Mouse (Mus musculus) E14TG2a.4 (cell line): Measurements from ENCODE around the gene Adamts9.
A peak's percentile ranks its signal among the peaks of the same experiment; 100 is the strongest.

ENCODE experiments used
- H3K27me3 ChIP-seq: 2 replicates; pipeline ENCODE4 v1.6.1; 2014; ENCODE audit warnings: low read length, control low read depth; ENCODE audit not compliant: insufficient read depth
- H3K36me3 ChIP-seq: 2 replicates; pipeline ENCODE4 v1.6.1; 2014; ENCODE audit warnings: low read length, control low read depth; ENCODE audit not compliant: insufficient read depth
- H3K4me1 ChIP-seq: replicated peaks from 2 replicates; pipeline ENCODE4 v1.6.1; 2014; ENCODE audit warnings: low read depth, low read length, control low read depth
- H3K4me3 ChIP-seq: replicated peaks from 2 replicates; pipeline ENCODE4 v1.5.1; 2014; ENCODE audit warnings: mild to moderate bottlenecking, low read length
- H3K9me3 ChIP-seq: 2 replicates; pipeline ENCODE4 v1.6.1; 2014; ENCODE audit warnings: low read length, control low read depth
- CTCF ChIP-seq: conservative IDR thresholded peaks from 2 replicates; pipeline ENCODE4 v1.5.1; 2014; ENCODE audit warnings: low read length
- NANOG ChIP-seq: IDR thresholded peaks from 2 replicates; pipeline ENCODE4 v1.6.1; 2014; ENCODE audit warnings: borderline replicate concordance, low read length, mixed read lengths
- POU5F1 ChIP-seq: IDR thresholded peaks from 2 replicates; pipeline ENCODE4 v1.6.1; 2014; ENCODE audit warnings: low read length, borderline replicate concordance

The Adamts9 gene

DNA sequence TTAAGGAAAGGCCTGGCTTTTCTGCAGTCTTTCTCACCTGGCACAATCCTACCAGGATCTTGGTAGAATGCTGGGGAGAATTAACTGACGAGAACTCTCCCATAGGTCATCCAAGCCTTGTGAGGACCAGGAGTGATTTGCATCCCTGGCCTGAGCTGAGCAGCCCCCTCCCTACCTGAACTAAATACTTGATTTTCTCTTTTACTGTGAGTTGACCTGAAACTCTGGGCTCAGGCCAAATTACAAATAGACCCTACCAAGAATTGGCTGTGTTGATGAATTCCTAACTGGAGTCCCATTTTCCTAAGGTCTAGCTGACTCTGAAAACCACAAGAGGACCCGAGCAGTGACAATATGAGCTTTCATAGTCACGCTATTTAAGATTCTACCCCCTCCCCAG, 25.4 kb upstream of the Adamts9 start:
- Histone ChIP-seq H3K36me3 (no peaks in the 10 kb centered on the region), H3K4me1 (no peaks in the 10 kb centered on the region), H3K27me3 (no peaks in the 10 kb centered on the region), H3K4me3 (no peak overlapping the region), H3K9me3 (no peaks in the 10 kb centered on the region)
- TF ChIP-seq CTCF (no peak), POU5F1 (no peak), NANOG (no peak)

DNA sequence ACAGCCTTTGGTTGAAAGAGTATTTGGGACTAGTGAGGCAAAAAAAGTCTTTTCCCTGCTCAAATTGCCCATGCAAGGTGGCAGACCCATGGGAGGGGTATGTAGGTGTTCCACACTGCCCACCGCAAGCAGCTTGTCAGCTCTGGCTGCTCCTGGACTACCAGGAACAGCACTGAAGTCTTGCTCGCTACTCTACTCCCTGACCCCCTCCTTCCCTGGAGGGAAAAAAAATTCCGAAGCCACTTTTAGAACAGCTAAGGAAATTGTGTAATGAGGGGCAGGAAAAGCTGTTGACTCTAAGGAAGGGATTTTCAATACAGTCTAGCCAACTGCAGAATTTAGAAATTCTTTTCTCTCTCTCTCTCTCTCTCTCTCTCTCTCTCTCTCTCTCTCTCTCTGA, 24.9 kb upstream of the Adamts9 start:
- Histone ChIP-seq H3K9me3 (no peaks in the 10 kb centered on the region), H3K27me3 (no peaks in the 10 kb centered on the region), H3K36me3 (no peaks in the 10 kb centered on the region), H3K4me3 (no peak overlapping the region), H3K4me1 (no peaks in the 10 kb centered on the region)
- no peak for TF ChIP-seq NANOG
- TF ChIP-seq CTCF: no peak
- TF ChIP-seq POU5F1: no peak

DNA sequence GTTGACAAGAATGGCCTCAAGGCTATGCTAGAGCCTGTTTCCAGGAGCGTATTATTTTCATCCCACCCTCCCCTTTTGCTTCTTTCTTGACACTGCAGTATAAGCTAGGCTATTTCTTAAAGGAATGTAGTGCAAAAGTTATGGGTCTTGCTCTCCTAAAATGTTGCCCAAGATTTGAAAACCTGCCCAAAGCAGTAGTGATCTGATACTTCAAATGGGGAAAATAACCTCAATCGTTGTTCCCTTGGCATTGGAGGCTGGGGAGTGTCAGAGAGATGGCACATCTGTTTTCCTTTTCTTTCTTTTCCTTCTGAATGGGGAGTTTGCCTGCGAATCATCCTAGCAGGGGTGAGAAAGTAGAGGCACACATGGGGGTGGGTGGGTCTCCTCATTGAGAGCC, 19.7 kb upstream of the Adamts9 start:
- no peak overlapping the region for H3K4me3 ChIP-seq
- no peak for TF ChIP-seq CTCF
- TF ChIP-seq NANOG: no peak
- no peak for TF ChIP-seq POU5F1
- no peaks in the 10 kb centered on the region for H3K9me3 ChIP-seq
- H3K36me3 ChIP-seq: no peaks in the 10 kb centered on the region
- no peaks in the 10 kb centered on the region for H3K27me3 ChIP-seq
- H3K4me1 ChIP-seq: no peaks in the 10 kb centered on the region

DNA sequence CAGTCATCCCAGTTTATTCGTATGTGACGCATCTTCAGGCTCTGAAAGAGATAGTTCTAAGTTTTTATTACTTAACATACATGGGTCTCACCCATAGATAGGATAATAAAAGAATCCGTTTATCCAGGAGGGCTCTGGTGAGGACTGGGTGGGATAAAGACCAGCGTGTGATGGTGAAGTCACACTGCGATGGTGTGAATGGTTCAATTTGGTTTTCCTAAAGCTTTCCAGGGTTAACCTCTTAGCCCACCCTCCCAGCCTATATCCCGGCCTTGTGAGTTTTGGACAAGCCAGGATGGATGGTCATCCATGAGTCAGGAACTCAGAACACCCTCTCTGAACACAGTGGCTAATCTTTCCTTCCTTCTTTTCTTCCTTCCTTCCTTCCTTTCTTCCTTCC, 17.7 kb upstream of the Adamts9 start:
- TF ChIP-seq POU5F1 (no peak), CTCF (no peak), NANOG (no peak)
- no peaks in the 10 kb centered on the region for H3K9me3 ChIP-seq
- no peaks in the 10 kb centered on the region for H3K4me1 ChIP-seq
- no peaks in the 10 kb centered on the region for H3K27me3 ChIP-seq
- H3K4me3 ChIP-seq: no peak overlapping the region
- H3K36me3 ChIP-seq: no peaks in the 10 kb centered on the region

DNA sequence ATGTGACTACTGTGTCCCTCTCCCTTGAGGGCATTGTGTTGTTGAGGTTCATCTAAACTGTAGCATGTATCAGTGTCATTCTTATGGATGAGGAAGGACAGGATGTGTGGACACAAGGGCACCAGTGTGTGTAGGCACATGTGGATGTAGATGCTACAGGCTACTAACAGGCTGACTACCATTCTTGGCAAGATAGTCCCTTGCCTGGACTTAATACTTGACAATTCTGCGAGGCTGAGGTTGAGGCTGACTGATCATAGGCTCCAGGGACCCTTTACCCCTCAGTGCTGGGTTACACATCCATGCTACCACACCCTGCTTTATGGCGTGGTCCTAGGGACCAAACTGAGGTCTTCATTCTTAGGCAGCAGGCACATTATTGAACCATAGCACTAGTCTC, 16.1 kb upstream of the Adamts9 start:
- no peaks in the 10 kb centered on the region for H3K9me3 ChIP-seq
- no peaks in the 10 kb centered on the region for H3K36me3 ChIP-seq
- H3K27me3 ChIP-seq: no peaks in the 10 kb centered on the region
- H3K4me3 ChIP-seq: no peak overlapping the region
- TF ChIP-seq POU5F1: no peak
- no peak for TF ChIP-seq NANOG
- TF ChIP-seq CTCF: no peak
- no peaks in the 10 kb centered on the region for H3K4me1 ChIP-seq

DNA sequence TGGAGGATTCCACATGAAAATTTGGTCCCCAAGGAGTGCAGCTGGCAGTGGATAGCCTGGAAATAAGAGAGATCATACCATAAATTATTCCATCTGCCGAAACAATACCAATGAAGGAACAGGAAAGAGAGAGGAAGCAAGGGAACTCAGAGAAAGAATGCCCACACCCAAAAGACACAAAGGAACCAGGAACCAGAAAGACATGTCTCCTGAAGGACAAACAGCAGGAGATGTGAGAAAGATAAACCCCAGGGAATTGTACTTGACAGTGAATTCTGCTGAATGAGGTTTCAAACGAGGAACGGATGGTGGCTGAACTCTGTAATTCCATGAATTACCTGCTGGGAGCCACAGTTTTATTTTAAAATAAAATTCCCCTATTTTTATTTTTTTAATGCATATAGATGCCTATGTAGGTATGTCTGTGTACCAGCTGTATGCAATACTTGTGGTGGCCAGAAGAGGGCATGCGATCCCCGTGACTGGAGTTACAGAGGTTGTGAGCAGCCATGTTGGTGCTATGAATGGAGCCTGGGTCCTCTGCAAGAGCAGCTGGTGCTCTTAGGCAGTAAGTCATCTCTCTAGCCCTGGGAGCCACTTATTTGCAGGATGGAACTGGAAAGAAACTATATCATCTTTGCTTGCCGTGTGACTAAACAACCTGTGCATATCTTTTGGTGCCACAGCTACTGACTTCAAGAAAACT, 4.2 kb upstream of the Adamts9 start:
- H3K36me3 ChIP-seq: no peaks in the 10 kb centered on the region
- peaks cover 11% of the 10 kb centered on the region for H3K9me3 ChIP-seq
- H3K4me1 ChIP-seq: peaks cover 24% of the 10 kb centered on the region
- peak; percentile 57; the same call in 1 of the 2 replicates for TF ChIP-seq NANOG
- TF ChIP-seq POU5F1: no peak
- TF ChIP-seq CTCF: peak; percentile 65
- H3K4me3 ChIP-seq: no peak overlapping the region
- peaks cover 23% of the 10 kb centered on the region for H3K27me3 ChIP-seq

DNA sequence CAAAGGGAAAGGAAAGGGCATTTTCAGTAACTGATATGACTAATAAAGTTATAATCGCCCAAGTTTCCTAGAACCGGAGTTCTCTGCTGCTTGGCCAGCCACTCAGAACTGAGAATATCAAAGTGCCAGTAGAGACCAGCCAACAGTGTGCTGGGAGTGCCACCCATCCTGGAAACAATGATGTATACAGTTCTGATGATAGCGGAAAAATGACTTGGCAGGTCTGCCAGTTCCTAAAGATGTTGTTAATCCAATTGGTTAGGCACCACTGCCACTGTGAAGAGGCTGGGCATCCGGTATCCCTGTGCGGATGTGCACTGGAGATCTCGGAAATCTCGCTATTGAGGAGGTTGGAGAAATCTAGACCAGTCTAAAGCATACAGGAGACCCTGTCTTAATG, 1.4 kb upstream of the Adamts9 start:
- peaks cover 45% of the 10 kb centered on the region for H3K27me3 ChIP-seq
- H3K9me3 ChIP-seq: peaks cover 9% of the 10 kb centered on the region
- TF ChIP-seq NANOG (no peak), CTCF (no peak), POU5F1 (no peak)

DNA sequence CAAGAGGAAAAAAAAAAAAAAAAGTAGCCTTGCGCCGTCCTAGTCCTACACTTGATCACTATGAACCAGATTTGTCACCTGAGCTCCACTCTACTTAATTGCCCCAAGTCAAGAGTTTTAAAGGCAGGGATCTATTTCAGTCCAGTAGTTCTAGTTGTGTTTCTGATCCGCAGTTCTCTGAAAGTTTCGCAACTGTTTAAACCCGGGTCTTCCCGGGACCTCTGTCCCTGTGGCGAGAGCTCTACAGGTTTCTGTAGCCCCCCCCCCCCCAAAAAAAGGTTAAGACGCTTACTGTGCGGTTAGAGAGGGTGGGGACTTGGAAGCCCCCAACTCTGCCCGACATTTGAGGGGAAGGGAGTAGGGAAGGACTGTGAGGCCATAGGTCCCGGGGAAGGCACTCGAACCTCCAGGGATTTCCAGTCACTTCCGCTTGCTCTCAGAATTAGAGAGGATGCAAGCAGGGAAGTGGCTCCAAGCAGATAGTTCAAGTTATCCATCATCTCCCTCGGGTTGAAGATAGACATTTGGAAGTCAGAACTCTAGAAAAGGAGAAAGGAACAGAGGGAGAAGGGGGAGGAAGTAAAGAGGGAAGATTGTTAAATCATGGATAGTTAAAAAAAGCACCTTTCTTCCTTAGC, 875 bp upstream of the Adamts9 start:
- Histone ChIP-seq H3K27me3 (peaks cover 46% of the 10 kb centered on the region), H3K4me3 (peak overlapping the region; percentile 84), H3K4me1 (peaks cover 52% of the 10 kb centered on the region), H3K9me3 (peaks cover 6% of the 10 kb centered on the region), H3K36me3 (no peaks in the 10 kb centered on the region)
- TF ChIP-seq POU5F1 (no peak), NANOG (no peak), CTCF (no peak)

More for the DNA sequence above, 1.4 kb upstream of the Adamts9 start:
- peaks cover 50% of the 10 kb centered on the region for H3K4me1 ChIP-seq
- no peaks in the 10 kb centered on the region for H3K36me3 ChIP-seq
- H3K4me3 ChIP-seq: no peak overlapping the region
